Mouse (Mus musculus) retina, embryonic 14.5 days (tissue): ENCODE measurements at regions not wholly inside any gene's neighbourhood (a gene's known extent, or its start where the extent isn't known, plus 50 kb on each side); places are given as distances from the start of the nearest gene placed in this dataset.

Experiments used
- DNase-seq: peaks from one replicate; pipeline ENCODE4 v3.0.0-alpha.2; 2015; ENCODE audit warnings: low spot score

DNA sequence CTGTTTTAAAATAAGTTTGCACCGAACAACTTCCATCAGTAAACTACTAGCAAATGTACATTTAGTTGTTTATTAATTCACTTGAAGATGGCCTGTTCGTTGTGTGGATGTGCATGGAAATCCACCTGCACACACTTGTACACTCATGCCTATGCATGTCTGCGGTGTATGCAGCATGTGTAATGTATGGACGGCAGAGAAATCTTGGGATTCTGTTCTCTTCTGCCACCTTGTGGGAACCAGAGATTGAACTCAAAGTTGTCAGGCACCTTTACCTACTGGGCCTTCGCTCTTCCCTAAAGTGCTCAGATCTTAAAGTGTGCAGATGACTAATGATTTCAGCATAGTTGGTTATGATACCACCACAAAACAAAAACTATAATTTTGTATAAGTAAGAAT lies 137.4 kb downstream of the Kitl start:
- peak; percentile 14 for DNase-seq

DNA sequence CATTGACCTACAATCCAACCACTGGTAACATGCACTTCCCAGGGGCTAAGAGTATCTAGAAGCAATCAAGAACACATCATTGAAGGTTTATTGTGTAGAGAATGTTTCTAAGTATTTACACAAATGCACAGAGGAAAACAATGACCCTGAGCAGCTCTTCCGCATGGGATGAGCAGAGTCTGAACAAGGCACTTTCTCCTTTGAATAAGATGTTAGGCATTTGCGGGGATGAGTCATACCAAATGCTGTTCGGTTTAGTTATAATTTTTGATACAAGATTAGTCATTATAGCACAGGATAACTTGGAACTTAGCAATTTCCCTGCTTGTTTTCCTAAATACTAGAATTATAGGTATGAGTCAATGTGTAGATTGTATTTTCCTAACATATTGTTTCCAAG lies 137.9 kb downstream of the Kitl start:
- no peak for DNase-seq

DNA sequence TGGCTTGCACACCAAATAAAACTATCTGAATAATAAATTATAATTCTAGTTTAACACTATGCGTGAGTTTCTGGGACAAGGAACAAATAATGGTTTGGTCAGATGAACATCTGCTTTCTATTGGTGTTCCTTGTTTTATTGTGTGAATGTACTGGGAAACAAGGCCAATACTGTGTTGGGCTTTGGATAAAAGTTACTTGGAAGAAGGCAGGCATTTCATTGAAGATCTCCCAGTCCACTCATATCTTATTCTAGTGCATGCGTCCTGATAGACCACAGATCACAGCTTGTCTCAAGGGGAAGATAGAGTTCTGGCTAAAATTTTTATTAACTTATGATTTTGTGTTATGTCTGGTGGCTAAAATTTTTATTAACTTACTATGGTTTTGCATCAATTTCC lies 140.1 kb downstream of the Kitl start:
- DNase-seq: no peak

DNA sequence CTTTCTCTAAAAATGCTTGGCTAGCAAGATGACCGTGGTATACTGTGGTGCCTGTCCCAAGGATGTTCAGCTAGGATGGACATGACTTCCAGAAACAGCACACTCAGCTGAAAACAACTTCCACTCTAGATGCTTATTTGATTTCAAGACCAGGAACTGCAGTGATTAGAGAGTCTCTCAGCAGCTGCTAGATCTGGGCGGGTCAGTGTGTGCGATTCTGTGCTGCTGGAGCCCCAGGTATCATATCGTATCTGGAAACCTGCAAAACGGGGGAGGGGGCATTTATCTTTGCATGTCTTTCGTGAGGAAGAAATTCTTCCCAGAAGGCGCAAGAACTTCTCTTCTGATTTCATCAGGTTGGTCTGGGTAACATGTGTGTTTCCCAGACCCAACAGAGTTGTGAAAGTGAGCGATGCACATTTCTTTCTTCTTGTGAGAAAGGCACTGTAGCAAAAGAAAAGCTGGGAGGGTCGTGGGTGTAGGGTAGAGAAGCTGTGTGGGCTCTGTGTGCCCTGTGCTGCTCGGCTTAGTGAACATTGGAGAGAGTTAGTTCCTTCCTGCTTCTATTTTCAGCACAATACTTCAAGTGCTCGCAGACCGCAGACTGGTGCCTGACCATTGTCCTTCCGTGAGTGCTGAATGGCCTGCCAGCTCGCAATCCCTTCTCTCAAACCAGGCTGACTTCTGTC lies 144.6 kb downstream of the Kitl start:
- no peak for DNase-seq

DNA sequence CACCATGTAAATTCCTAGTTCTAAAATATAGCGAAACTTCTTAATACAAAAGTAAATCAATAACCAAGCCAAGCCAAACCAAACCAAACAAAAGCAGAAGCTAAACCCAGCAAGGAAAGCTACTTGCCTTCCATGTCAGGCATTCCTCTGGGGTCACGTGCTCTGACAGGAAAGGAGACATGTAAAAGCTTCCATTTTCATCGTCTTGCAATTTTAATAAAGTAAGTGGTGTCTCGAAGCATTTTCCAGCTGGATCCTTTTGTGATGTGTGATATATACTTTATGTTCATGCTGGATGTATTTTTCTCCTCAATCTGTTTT lies 145.1 kb downstream of the Kitl start:
- no peak for DNase-seq

DNA sequence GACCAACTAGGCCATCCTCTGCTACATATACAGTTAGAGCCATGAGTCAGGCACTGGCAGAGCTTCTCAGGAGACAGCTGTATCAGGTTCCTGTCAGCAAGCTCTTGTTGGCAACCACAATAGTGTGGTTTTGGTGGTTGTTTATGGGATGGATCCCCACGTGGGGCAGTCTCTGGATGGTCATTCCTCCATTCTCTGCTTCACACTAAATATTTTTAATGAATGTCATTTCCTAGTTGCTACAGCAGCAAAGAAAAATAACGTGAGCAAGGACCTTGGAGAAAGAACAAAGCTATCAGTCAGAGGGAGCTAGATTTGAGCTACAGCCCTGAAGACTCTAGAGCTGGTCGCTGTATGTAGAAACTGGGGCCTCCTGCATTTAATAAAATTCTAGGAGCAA lies 145.7 kb downstream of the Kitl start:
- DNase-seq: no peak

DNA sequence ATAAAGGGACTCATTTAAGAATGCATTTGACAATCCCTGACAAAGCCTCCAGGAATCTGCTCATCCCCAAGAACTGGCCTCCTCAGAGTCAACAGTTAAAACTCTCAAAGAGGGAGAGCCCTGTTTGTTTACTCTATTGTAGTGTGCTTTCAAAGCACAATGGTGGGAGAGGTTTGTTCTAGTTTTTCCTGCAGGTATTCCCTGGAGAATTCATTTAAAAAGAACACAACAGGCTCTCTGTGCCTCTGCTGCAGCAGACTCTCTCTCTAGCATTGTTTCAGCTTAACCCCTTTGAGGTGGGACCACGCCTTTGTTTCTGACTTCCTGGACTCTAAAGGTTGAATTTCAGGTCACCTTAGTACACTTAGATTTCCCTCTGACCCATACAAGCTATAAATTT lies 149.1 kb downstream of the Kitl start:
- DNase-seq: no peak

DNA sequence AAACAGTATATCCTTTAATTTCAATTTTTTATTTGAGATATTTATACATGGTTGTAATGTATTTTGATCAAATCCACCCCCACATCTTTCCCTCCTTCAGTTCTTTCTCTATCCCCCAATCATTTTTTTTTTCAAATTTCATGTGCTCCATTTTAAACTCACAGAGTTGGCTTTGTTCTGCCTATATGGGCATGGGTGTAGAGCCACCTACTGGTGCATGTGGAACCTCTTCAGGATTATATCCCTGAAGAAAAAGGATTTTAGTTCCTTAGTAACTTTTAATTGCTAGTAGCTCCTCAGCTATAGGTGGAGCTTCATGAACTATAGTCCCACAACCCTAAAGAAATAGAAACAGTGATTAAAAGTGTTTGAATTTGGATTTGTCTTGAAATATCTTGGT lies 155.4 kb downstream of the Kitl start:
- DNase-seq: peak; percentile 58

DNA sequence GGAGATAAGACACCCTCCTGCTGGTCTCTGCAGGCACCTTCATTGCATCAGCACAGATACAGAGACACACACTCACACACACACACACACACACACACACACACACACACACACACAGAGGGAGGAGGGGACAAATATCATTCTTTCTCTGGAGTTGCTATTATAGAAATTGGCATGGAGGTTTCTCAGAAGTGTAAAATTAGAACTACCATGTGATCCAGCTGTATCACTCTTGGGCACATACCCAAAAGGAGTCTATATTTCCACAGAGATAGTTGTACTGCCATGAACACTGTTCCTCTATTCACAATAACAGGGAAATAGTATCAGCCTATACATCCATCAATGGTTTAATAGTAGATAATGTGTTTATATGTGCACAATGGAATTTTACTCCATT lies 137.8 kb upstream of the Gm4301 start:
- DNase-seq: no peak

DNA sequence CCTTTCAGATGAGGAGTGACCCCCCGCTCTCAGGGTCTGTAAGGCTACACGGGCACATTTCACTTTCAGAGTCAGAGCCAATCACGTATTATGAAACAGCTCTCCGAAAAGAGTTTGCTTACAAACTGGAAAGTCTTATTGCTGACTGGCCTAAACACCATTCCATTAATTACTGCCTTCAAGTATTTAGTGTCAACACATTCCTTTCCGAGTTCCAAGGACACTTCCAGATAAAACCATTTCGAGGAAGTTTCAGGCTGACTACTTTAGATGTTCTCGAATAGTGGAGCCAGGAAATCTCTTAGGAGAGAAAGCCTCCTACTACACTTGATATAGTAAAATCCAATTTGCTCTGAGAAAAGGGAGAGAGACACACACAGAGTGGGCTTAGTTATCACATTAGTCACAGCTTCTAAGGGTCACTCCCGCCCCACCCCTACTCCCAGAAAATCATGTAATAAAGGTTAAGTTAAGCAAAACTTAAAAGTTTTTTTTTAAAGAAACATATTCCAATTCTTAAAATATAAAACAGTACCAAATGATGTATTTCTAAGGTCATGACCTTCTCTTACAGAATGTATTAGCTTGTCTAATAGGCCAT lies 136.3 kb upstream of the Gm4301 start:
- no peak for DNase-seq

DNA sequence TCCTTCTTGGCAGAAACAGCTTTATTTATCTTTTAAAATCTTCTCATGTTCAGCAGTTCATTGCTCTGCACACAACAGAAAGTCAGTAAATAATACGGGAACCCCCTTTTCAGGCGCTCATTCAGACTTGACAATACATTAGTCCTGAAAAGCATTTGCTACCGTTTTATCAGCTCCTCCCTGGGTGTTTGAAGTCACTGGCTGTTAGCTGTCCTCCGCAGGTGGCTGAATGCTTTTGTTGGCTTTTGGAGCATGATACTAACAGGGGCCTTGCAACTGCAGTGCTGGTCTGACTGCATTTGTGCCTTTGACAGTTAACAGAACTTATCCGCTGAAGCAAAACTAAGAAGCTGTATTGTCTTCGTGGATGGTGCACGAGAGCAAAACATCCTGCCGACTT lies 135.0 kb upstream of the Gm4301 start:
- DNase-seq: peak; percentile 11

DNA sequence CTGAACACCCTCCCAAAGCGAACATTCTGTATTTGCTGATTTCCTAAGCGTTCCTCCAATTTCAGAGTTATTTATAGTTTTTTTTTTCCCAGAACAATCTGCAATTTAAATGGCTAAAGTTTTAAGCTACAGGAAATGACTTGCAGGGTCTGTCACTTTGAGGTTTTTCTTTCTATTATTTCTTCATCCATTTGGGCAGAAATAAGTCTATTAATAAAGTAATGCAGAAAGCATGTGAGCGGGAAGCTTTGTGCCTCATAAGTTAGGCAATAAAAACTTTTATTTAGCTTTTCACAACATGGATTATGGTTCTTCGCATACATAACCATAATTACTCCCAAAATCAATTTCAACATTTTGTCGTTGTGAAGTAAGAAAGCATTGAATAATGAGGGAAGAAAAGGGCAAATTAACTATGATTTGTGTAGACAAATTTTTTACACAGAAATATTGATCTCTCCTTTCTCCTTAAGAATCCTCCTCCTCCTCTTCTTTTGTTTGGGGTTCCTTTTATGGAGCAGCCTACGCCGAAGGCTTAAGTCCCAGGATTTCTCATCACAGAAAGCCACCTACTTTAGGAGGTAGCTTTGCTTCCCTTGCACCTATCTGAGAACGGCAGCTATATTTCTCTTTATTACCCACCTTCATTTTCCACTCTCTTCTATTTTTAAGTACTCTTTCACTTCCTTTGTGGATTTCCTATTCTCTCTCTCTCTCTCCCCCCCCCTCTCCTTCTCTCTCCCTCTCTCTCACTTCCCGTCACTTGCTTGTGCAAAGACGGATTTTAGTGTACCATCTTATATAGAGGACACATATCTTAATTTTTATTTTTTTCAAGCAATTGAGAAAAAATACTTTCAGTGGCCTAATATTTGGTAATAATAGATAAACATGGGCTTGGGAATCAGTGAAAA lies 128.6 kb upstream of the Gm4301 start:
- no peak for DNase-seq

DNA sequence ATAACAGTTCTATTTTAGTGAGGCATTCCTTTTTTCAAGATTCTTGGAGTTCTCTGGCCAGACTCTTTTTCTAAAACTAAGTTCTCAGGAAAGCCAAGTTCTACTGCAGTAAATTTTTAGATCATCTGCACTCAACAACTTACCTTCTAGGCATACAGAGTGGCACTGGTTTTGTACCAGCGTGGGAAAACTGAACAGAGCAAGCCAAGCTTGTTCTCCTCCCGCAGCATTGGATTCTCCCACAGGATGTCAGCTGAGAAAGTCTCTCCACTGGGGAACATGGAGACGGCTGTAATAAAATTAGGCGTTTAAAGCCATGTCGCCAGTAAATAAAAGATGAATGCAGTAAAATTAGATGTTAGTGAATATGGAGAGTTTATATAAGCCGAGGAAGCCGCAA lies 124.8 kb upstream of the Gm4301 start:
- no peak for DNase-seq

DNA sequence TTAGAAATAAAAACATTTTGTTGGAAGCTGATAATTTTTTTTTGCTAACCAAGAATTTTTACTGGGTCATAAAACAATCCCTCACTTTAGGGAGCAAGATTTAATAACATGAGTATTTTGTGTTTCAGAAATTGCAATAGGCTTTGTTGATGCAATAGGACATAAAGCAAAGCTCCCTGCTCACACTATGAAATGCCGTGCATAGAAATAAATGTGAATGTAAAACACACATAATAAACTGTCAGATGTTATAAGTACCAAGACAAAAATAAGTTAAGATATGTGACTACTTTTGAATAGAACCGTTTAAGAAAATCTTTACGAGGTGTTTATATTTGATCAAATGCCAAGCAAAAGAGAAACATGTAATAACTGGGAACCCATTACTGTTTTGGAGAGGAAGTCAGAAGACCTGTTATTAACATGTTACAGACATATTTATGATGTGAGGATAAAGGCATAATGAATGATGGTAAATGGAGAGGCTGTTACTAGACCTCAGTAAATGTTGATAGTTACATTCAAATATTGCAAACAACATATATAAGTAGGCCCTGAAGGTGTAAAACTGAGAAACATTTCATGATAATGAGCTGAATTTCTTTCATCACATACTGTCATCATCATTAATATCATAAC lies 110.9 kb upstream of the Gm4301 start:
- DNase-seq: no peak

DNA sequence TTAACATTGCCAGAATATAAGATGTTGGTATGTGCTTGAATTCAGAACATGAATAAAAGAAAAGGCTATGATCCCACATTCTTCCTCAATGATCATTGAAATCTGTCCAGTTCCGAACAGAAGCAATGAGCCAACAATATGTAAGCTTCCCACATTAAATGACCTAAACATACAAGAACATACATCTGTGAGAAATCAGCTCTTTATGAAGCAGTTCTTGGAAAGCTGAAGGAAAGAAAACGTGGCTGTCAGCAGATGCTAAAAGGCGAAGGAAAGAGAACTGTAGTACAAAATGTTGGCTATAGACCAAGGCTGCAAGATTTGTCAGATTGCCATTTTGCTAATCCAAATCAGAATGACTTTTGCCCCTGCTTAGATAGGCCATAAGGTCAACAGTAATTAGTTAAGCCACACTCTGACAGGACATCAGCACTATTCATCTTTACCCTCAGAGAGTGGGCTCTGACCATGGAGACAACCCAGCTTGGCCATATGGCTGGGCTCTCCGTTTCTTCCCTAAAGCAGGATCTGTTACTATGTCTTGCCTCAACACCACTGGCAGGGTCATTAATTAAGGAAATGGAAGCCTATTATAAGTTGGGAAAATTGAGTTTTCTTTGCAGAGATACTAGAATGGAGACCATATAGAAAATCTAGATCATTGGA lies 76.1 kb upstream of the Gm4301 start:
- DNase-seq: no peak

DNA sequence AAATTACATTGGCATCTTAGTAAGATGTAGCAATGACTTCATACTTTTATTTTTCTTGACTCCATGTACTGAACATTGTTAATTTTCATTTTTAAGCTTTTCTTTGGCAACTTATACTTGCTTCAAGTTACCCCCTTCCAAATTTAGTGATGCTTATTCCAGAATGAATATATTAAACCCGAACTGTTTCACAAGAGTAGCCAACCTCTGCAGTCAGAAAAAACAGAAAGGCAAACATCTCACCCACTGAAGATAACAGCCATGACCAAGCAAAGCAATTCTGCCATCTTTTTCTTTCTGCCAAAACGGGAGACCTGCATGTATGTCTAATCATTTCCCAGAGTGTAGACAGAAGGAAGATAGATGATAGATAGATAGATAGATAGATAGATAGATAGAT lies 72.0 kb upstream of the Gm4301 start:
- no peak for DNase-seq

DNA sequence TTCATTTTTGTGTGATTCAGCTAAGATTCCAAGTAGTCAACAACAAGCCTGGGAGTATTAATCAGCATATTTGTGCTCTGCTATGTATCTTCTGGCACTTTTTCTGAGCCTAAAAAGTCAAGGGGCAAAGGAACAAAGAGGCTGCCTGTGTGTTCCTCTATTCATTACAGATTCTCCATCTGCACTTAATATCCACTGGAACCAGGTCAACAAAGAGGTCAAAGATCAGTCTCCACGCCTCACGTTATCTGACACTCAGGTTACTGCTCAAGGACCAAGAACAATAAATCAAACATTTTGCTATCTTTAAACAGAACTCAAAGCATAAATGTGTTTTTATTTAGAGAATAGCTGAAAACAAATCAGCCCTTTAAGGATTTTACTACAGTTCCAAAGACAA lies 71.4 kb upstream of the Gm4301 start:
- DNase-seq: no peak

DNA sequence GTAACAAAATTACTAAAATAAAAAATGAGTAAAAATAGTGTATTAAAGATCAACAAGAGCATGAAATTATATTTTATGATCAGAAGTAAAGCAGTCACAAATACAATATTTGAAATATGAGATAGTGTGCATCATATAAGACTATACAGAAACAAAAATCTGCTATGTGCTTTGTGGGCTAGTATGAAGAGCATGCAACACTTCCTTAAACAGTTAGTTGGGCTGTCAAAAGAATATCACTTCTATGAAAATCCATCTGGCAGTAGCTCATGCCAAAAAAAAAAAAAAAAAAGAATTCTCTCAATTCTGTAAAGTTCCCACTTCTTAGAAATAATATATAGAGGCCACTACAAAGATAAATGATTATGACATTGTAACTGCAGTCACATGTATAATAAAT lies 53.0 kb upstream of the Gm4301 start:
- DNase-seq: no peak
